Mouse (Mus musculus): ENCODE measurements at regions not wholly inside any gene's neighbourhood (a gene's known extent, or its start where the extent isn't known, plus 50 kb on each side); places are given as distances from the start of the nearest gene placed in this dataset.

- TF ChIP-seq CTCF (IDR thresholded peaks at IDR 0.05; ENCODE audit: insufficient read depth, low read length), result no peak
- no peak for TF ChIP-seq POLR2A (IDR thresholded peaks at IDR 0.05; ENCODE audit: borderline replicate concordance, extremely low read depth, low read depth, low read length)
Measured at GRCm38 (mm10) chr8:88844370-88844769, 147.5 kb downstream of the Cyld start.

Measured in lung, adult 2 months (tissue).